Mouse (Mus musculus): Measurements from ENCODE around the gene 6030408B16Rik. TPM values are rescaled to one million over a fixed set of nuclear protein-coding genes. Genes with fewer than 3 reads are reported as not detected.
"Not testable (repeated sequence)": the region's sequence is repeated elsewhere in the genome, so short reads cannot be mapped to it uniquely, and the experiment has no call there.

6030408B16Rik gene
- polyA plus RNA-seq, 1 experiment from 2014 or later: 0.83 TPM

GRCm38 (mm10) chr15:101316913-101317813, 24.2 kb downstream of the 6030408B16Rik start:
- no peak for ATAC-seq (ENCODE audit: insufficient number of reproducible peaks, low FRiP score)
- H3K4me1 ChIP-seq (replicated peaks): peaks cover 49% of the 10 kb centered on the region
- 0 out of 2 replicates have a peak overlapping the region, but pooled peaks have one; percentile 1 for H3K9ac ChIP-seq
- peak overlapping the region; percentile 39 for H3K27ac ChIP-seq (ENCODE audit: poor library complexity, severe bottlenecking)
- 43% methylated on average over 18 of the region's 18 CpGs for WGBS
- H3K36me3 ChIP-seq: no peaks in the 10 kb centered on the region
- no peak overlapping the region; the same call in 1 of the 2 replicates for H3K4me3 ChIP-seq
- H3K9me3 ChIP-seq (replicated peaks): 0 out of 2 replicates have a peak, but pooled peaks cover 2% of the 10 kb centered on the region
- no peaks in the 10 kb centered on the region for H3K27me3 ChIP-seq (replicated peaks)
- H3K4me2 ChIP-seq: peak overlapping the region; percentile 67

GRCm38 (mm10) chr15:101317814-101318500, 24.9 kb downstream of the 6030408B16Rik start:
- H3K4me3 ChIP-seq: no peak overlapping the region
- peaks cover 50% of the 10 kb centered on the region for H3K4me1 ChIP-seq (replicated peaks)
- no peaks in the 10 kb centered on the region for H3K36me3 ChIP-seq
- no peak overlapping the region for H3K4me2 ChIP-seq
- H3K27me3 ChIP-seq (replicated peaks): no peaks in the 10 kb centered on the region
- H3K9ac ChIP-seq: no peak overlapping the region
- H3K27ac ChIP-seq (ENCODE audit: poor library complexity, severe bottlenecking): peak overlapping the region; percentile 79; the same call in 1 of the 2 replicates
- 71% methylated on average over 2 of the region's 2 CpGs for WGBS
- ATAC-seq (ENCODE audit: insufficient number of reproducible peaks, low FRiP score): no peak
- H3K9me3 ChIP-seq (replicated peaks): 0 out of 2 replicates have a peak, but pooled peaks cover 2% of the 10 kb centered on the region

GRCm38 (mm10) chr15:101318889-101319765, 26.1 kb downstream of the 6030408B16Rik start:
- H3K4me3 ChIP-seq: no peak overlapping the region
- ATAC-seq (ENCODE audit: insufficient number of reproducible peaks, low FRiP score): no peak
- H3K27me3 ChIP-seq (replicated peaks): no peaks in the 10 kb centered on the region
- H3K36me3 ChIP-seq: no peaks in the 10 kb centered on the region
- H3K4me2 ChIP-seq: no peak overlapping the region
- H3K9ac ChIP-seq: no peak overlapping the region
- peak overlapping the region; percentile 79 for H3K27ac ChIP-seq (ENCODE audit: poor library complexity, severe bottlenecking)
- 43% methylated on average over 14 of the region's 14 CpGs for WGBS
- peaks cover 50% of the 10 kb centered on the region for H3K4me1 ChIP-seq (replicated peaks)
- H3K9me3 ChIP-seq (replicated peaks): 0 out of 2 replicates have a peak, but pooled peaks cover 2% of the 10 kb centered on the region

- H3K4me2 ChIP-seq: 0 out of 2 replicates have a peak overlapping the region, but pooled peaks have one; percentile 6
- H3K9me3 ChIP-seq (replicated peaks): 0 out of 2 replicates have a peak, but pooled peaks cover 2% of the 10 kb centered on the region
- no peak overlapping the region for H3K9ac ChIP-seq
- H3K4me3 ChIP-seq: no peak overlapping the region
- H3K27me3 ChIP-seq (replicated peaks): no peaks in the 10 kb centered on the region
- H3K4me1 ChIP-seq (replicated peaks): peaks cover 50% of the 10 kb centered on the region
- WGBS: 52% methylated on average over 6 of the region's 6 CpGs
- no peaks in the 10 kb centered on the region for H3K36me3 ChIP-seq
- ATAC-seq (ENCODE audit: insufficient number of reproducible peaks, low FRiP score): no peak
- peak overlapping the region; percentile 79 for H3K27ac ChIP-seq (ENCODE audit: poor library complexity, severe bottlenecking)
Measured at GRCm38 (mm10) chr15:101320010-101320617, 27.1 kb downstream of the 6030408B16Rik start.

- Histone ChIP-seq H3K9me3 (replicated peaks) (no peaks in the 10 kb centered on the region), H3K27me3 (replicated peaks) (no peaks in the 10 kb centered on the region), H3K36me3 (no peaks in the 10 kb centered on the region), H3K4me1 (replicated peaks) (peaks cover 50% of the 10 kb centered on the region), H3K27ac (ENCODE audit: poor library complexity, severe bottlenecking) (peak overlapping the region; percentile 79), H3K4me3 (no peak overlapping the region), H3K9ac (no peak overlapping the region), H3K4me2 (0 out of 2 replicates have a peak overlapping the region, but pooled peaks have one; percentile 6)
- ATAC-seq (ENCODE audit: insufficient number of reproducible peaks, low FRiP score): peak; percentile 52
- 29% methylated on average over 6 of the region's 6 CpGs for WGBS
Measured at GRCm38 (mm10) chr15:101320618-101321041, 27.6 kb downstream of the 6030408B16Rik start.

GRCm38 (mm10) chr15:101321126-101321525, 28.1 kb downstream of the 6030408B16Rik start:
- no peak overlapping the region for H3K9ac ChIP-seq
- WGBS: 36% methylated on average over 5 of the region's 5 CpGs
- H3K9me3 ChIP-seq (replicated peaks): no peaks in the 10 kb centered on the region
- no peak overlapping the region for H3K4me2 ChIP-seq
- H3K4me3 ChIP-seq: no peak overlapping the region
- peak overlapping the region; percentile 72 for H3K27ac ChIP-seq (ENCODE audit: poor library complexity, severe bottlenecking)
- ATAC-seq (ENCODE audit: insufficient number of reproducible peaks, low FRiP score): no peak
- no peaks in the 10 kb centered on the region for H3K36me3 ChIP-seq
- no peaks in the 10 kb centered on the region for H3K27me3 ChIP-seq (replicated peaks)
- H3K4me1 ChIP-seq (replicated peaks): peaks cover 47% of the 10 kb centered on the region

GRCm38 (mm10) chr15:101322106-101322505, 29.1 kb downstream of the 6030408B16Rik start:
- Histone ChIP-seq H3K27ac (ENCODE audit: poor library complexity, severe bottlenecking) (peak overlapping the region; percentile 72; the same call in 1 of the 2 replicates), H3K36me3 (no peaks in the 10 kb centered on the region)

GRCm38 (mm10) chr15:101322640-101323039, 29.6 kb downstream of the 6030408B16Rik start:
- Histone ChIP-seq H3K36me3 (no peaks in the 10 kb centered on the region), H3K4me2 (no peak overlapping the region), H3K4me3 (no peak overlapping the region), H3K27me3 (replicated peaks) (no peaks in the 10 kb centered on the region), H3K27ac (ENCODE audit: poor library complexity, severe bottlenecking) (no peak overlapping the region), H3K9ac (no peak overlapping the region), H3K4me1 (replicated peaks) (peaks cover 35% of the 10 kb centered on the region), H3K9me3 (replicated peaks) (no peaks in the 10 kb centered on the region)
- ATAC-seq (ENCODE audit: insufficient number of reproducible peaks, low FRiP score): no peak
- WGBS: 78% methylated on average over 7 of the region's 7 CpGs

More at GRCm38 (mm10) chr15:101322106-101322505, 29.1 kb downstream of the 6030408B16Rik start:
- Histone ChIP-seq H3K4me3 (no peak overlapping the region), H3K9ac (no peak overlapping the region), H3K9me3 (replicated peaks) (no peaks in the 10 kb centered on the region), H3K4me1 (replicated peaks) (peaks cover 40% of the 10 kb centered on the region), H3K4me2 (no peak overlapping the region), H3K27me3 (replicated peaks) (no peaks in the 10 kb centered on the region)
- no peak for ATAC-seq (ENCODE audit: insufficient number of reproducible peaks, low FRiP score)
- 72% methylated on average over 5 of the region's 5 CpGs for WGBS

- no peaks in the 10 kb centered on the region for H3K27me3 ChIP-seq (replicated peaks)
- no peak overlapping the region for H3K4me2 ChIP-seq
- no peaks in the 10 kb centered on the region for H3K36me3 ChIP-seq
- H3K4me3 ChIP-seq: no peak overlapping the region
- H3K9me3 ChIP-seq (replicated peaks): no peaks in the 10 kb centered on the region
- no peak overlapping the region for H3K9ac ChIP-seq
- peaks cover 30% of the 10 kb centered on the region for H3K4me1 ChIP-seq (replicated peaks)
- WGBS: 93% methylated on average over 5 of the region's 5 CpGs
- no peak for ATAC-seq (ENCODE audit: insufficient number of reproducible peaks, low FRiP score)
- H3K27ac ChIP-seq (ENCODE audit: poor library complexity, severe bottlenecking): no peak overlapping the region
Measured at GRCm38 (mm10) chr15:101323511-101323910, 30.5 kb downstream of the 6030408B16Rik start.

GRCm38 (mm10) chr15:101324409-101324808, 31.4 kb downstream of the 6030408B16Rik start:
- not testable (repeated sequence) for H3K4me2 ChIP-seq; H3K4me3 ChIP-seq; ATAC-seq (ENCODE audit: insufficient number of reproducible peaks, low FRiP score); H3K36me3 ChIP-seq; H3K27me3 ChIP-seq (replicated peaks); H3K27ac ChIP-seq (ENCODE audit: poor library complexity, severe bottlenecking); H3K9ac ChIP-seq; H3K9me3 ChIP-seq (replicated peaks)
- H3K4me1 ChIP-seq (replicated peaks): peaks cover 29% of the 10 kb centered on the region

All from heart, embryonic 12.5 days (tissue).